Mouse (Mus musculus): ENCODE data around the gene Insr. TPM values are rescaled to one million over a fixed set of nuclear protein-coding genes. Genes with fewer than 3 reads are reported as not detected.
"Not testable (repeated sequence)": the region's sequence is repeated elsewhere in the genome, so short reads cannot be mapped to it uniquely, and the experiment has no call there.

The Insr gene
- 40.3 and 46.2 TPM in 2 replicates for polyA plus RNA-seq (2014; fragmentation: Nextera tagmentation; extraction: Ambion mirVana)

DNA sequence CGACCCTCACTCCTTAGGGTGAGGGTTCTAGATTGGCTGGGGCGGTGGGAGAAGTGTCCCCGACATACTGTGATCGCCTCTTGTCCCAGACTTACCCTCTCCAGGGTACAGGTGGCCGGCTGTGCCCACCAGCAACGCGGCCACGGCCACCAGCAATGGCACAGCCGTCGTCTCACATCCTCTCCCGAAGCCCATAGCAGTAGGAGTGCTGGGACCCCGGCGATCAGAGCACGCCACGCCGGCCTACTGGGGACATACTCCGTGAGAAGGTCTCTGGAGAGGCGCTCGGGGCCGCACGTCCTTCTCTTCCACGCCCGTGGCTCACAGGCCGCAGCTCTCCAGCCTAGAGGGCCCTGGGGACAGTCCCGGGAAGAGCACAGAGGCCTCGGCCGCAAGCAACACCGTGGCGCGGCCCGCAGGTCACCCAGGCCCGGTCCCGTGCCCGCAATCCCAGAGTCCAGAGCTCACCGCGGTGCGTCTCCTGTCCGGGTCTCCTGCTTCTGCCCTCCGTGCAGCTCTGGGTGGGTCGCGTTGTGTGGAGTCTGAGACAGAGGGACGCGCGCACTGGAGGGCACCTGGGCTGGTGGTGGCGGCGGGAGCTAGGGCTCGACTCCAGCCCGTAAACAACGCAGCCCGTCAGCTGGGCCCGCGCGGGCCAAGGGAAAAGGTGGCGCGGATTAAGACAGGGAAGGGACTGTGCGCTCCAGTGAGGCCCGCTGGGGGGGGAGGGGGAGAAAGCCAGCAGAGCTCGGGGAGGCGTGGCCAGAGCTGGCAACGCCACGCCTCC lies at the start of gene Insr:
Gene Insr, minus strand, starts transcription at position 684 of the 787 bp plus-strand sequence.
- DNase-seq (ENCODE audit: low spot score): peak; percentile 97
- peak within 1 kb of the TSS; percentile 76 for H3K4me2 ChIP-seq (ENCODE audit: low read depth, low read length, severe bottlenecking)
- H3K9ac ChIP-seq (ENCODE audit: low read length): peak within 1 kb of the TSS; percentile 90
- no peaks in the 10 kb centered on the region for H3K27me3 ChIP-seq (ENCODE audit: control insufficient read depth, insufficient read depth, low read length)
- H3K4me1 ChIP-seq (replicated peaks; ENCODE audit: control insufficient read depth, insufficient read depth, low read length): no peaks in the 10 kb centered on the region
- no peaks in the 10 kb centered on the region for H3K9me3 ChIP-seq (ENCODE audit: control insufficient read depth, low read length)
- peak within 1 kb of the TSS; percentile 55; the same call in 1 of the 2 replicates for H3K27ac ChIP-seq (ENCODE audit: low read depth, low read length)
- peak within 1 kb of the TSS; percentile 82 for H3K4me3 ChIP-seq (ENCODE audit: low read depth, low read length)
- ATAC-seq (replicated peaks; ENCODE audit: low FRiP score): peak; percentile 95
- no peaks in the 10 kb centered on the region for H3K36me3 ChIP-seq (ENCODE audit: control insufficient read depth, insufficient read depth, low read length)
- WGBS: under 1% methylated on average over 51 of the region's 61 CpGs

DNA sequence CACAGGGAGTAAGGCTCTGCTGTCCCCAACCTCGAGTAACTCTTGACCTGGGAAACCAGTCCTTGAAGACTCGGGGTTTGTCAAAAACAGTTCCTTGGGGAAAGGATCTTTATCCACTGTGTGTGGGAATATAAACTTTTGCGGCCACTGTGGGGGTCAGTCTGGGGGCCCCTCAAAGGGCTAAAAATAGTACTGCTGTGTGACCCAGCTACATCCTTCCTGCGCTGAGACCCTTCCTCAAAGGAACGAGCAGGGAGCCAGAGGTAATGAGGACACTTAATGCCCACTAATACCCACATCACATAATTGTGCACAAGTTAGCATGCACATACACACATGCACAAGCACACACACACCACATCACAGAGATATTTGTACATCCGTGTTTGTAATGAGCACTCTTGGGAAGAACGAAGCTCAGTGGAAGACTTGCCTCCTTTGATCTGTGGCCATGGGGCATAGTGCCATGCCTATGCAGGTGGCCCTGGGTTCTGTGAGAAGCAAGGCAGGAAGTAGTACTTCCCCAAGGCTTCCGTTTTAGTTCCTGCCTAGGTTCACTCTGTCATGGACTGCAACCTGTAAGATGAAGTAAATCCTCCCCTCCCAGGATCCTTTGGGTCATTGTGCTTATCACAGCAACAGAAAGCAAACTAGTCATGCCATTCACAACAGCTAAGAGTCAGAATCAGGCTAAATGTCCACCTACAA lies 48.3 kb upstream of the Insr start:
- no peak overlapping the region for H3K4me2 ChIP-seq (ENCODE audit: low read depth, low read length, severe bottlenecking)
- no peak for ATAC-seq (replicated peaks; ENCODE audit: low FRiP score)
- 84% methylated on average over 8 of the region's 8 CpGs for WGBS

DNA sequence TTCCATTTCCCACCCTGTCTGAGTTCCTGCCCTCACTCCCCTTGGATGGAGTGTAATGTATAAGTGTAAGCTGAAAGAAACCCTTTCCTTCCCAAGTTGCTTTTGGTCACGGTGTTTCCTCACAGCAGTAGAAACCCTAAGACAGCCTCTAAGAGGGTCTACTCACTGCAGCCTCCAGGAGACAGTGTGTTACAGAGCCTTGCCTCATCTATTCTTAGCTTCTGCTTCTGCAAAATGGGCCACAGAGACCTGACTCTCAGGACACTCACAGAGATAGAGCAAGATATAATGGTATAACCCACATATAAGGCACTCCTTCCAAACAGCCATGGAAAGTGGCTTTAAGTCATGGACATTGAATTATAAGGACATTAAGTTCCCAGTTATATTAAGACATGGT lies 47.6 kb upstream of the Insr start:
- no peaks in the 10 kb centered on the region for H3K27me3 ChIP-seq (ENCODE audit: control insufficient read depth, insufficient read depth, low read length)
- no peaks in the 10 kb centered on the region for H3K4me1 ChIP-seq (replicated peaks; ENCODE audit: control insufficient read depth, insufficient read depth, low read length)
- ATAC-seq (replicated peaks; ENCODE audit: low FRiP score) (no peak), DNase-seq (ENCODE audit: low spot score) (no peak)
- H3K9ac ChIP-seq (ENCODE audit: low read length): no peak overlapping the region
- no peaks in the 10 kb centered on the region for H3K9me3 ChIP-seq (ENCODE audit: control insufficient read depth, low read length)
- H3K36me3 ChIP-seq (ENCODE audit: control insufficient read depth, insufficient read depth, low read length): no peaks in the 10 kb centered on the region
- WGBS: 77% methylated on average over 1 of the region's 1 CpGs
- H3K4me3 ChIP-seq (ENCODE audit: low read depth, low read length): no peak overlapping the region
- H3K4me2 ChIP-seq (ENCODE audit: low read depth, low read length, severe bottlenecking): no peak overlapping the region
- no peak overlapping the region for H3K27ac ChIP-seq (ENCODE audit: low read depth, low read length)

More for the DNA sequence above, 48.3 kb upstream of the Insr start:
- H3K27me3 ChIP-seq (ENCODE audit: control insufficient read depth, insufficient read depth, low read length): no peaks in the 10 kb centered on the region
- no peaks in the 10 kb centered on the region for H3K9me3 ChIP-seq (ENCODE audit: control insufficient read depth, low read length)
- H3K36me3 ChIP-seq (ENCODE audit: control insufficient read depth, insufficient read depth, low read length): no peaks in the 10 kb centered on the region
- H3K4me1 ChIP-seq (replicated peaks; ENCODE audit: control insufficient read depth, insufficient read depth, low read length): no peaks in the 10 kb centered on the region
- peak; percentile 40 for DNase-seq (ENCODE audit: low spot score)
- H3K4me3 ChIP-seq (ENCODE audit: low read depth, low read length): no peak overlapping the region
- H3K9ac ChIP-seq (ENCODE audit: low read length): no peak overlapping the region
- no peak overlapping the region for H3K27ac ChIP-seq (ENCODE audit: low read depth, low read length)

DNA sequence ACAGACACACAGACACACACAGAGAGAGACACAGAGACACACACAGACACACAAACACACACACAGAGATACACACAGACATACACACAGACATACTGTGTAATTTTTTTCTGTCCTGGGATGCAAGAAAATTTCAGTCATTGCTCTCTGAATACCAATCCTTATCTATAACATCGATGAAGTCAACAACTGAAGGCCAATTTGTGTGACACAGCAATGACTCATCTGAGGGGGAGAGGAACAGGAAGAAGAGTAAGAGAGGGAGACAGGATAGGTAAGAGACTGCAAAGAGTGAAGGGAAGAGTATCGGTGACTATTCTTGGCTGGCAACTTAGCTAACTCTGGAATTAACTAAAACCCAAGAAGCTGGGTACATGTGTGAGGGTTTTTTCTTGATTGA lies 44.8 kb upstream of the Insr start:
- Histone ChIP-seq H3K9ac (ENCODE audit: low read length) (no peak overlapping the region), H3K9me3 (ENCODE audit: control insufficient read depth, low read length) (no peaks in the 10 kb centered on the region), H3K4me3 (ENCODE audit: low read depth, low read length) (no peak overlapping the region), H3K4me1 (replicated peaks; ENCODE audit: control insufficient read depth, insufficient read depth, low read length) (no peaks in the 10 kb centered on the region), H3K27me3 (ENCODE audit: control insufficient read depth, insufficient read depth, low read length) (no peaks in the 10 kb centered on the region), H3K27ac (ENCODE audit: low read depth, low read length) (no peak overlapping the region), H3K36me3 (ENCODE audit: control insufficient read depth, insufficient read depth, low read length) (no peaks in the 10 kb centered on the region), H3K4me2 (ENCODE audit: low read depth, low read length, severe bottlenecking) (no peak overlapping the region)
- WGBS: 95% methylated on average over 2 of the region's 2 CpGs
- peak; percentile 4 for DNase-seq (ENCODE audit: low spot score)
- ATAC-seq (replicated peaks; ENCODE audit: low FRiP score): no peak

DNA sequence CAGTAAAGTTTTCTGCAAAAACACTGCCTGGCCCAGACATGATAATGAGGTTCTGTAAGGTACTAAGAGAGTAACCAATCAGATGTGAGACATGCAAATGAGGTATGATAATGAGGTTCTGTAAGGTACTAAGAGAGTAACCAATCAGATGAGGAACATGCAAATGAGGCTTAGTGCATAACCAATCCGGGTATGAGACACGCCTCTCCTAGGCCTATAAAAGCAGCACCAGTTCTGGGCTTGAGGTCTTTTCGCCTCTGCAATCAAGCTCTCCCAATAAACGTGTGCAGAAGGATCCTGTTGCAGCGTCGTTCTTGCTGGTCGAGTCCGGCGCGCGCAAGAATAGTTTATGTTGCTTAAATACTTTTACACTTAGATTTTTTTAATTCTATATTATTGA lies 39.9 kb upstream of the Insr start:
- not testable (repeated sequence) for H3K36me3 ChIP-seq (ENCODE audit: control insufficient read depth, insufficient read depth, low read length); H3K27ac ChIP-seq (ENCODE audit: low read depth, low read length); H3K4me2 ChIP-seq (ENCODE audit: low read depth, low read length, severe bottlenecking); H3K27me3 ChIP-seq (ENCODE audit: control insufficient read depth, insufficient read depth, low read length); H3K4me1 ChIP-seq (replicated peaks; ENCODE audit: control insufficient read depth, insufficient read depth, low read length); H3K4me3 ChIP-seq (ENCODE audit: low read depth, low read length); H3K9me3 ChIP-seq (ENCODE audit: control insufficient read depth, low read length); DNase-seq (ENCODE audit: low spot score); H3K9ac ChIP-seq (ENCODE audit: low read length); ATAC-seq (replicated peaks; ENCODE audit: low FRiP score)
- WGBS: 93% methylated on average over 8 of the region's 11 CpGs

DNA sequence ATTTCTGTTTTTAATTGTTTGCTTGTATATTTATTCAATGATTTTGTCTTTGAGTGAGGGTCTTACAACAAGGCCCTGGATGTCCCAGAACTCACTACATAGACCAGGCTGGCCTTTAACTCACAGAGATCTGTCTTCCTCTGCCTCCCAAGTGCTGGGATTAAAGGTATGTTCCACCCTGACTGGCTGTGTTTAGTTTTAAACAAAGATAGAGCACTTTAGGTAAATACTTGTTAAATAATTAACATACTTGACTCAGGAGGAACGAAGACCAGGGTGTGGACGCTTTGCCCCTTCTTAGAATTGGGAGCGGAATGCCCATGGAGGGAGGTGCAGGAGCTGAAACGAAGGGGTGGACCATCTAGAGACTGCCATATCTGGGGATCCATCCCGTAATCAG lies 37.2 kb upstream of the Insr start:
- Histone ChIP-seq H3K9me3 (ENCODE audit: control insufficient read depth, low read length) (no peaks in the 10 kb centered on the region), H3K4me3 (ENCODE audit: low read depth, low read length) (no peak overlapping the region), H3K4me2 (ENCODE audit: low read depth, low read length, severe bottlenecking) (no peak overlapping the region), H3K4me1 (replicated peaks; ENCODE audit: control insufficient read depth, insufficient read depth, low read length) (no peaks in the 10 kb centered on the region), H3K36me3 (ENCODE audit: control insufficient read depth, insufficient read depth, low read length) (no peaks in the 10 kb centered on the region), H3K27me3 (ENCODE audit: control insufficient read depth, insufficient read depth, low read length) (no peaks in the 10 kb centered on the region), H3K9ac (ENCODE audit: low read length) (no peak overlapping the region), H3K27ac (ENCODE audit: low read depth, low read length) (no peak overlapping the region)
- no peak for ATAC-seq (replicated peaks; ENCODE audit: low FRiP score)
- 93% methylated on average over 5 of the region's 5 CpGs for WGBS
- DNase-seq (ENCODE audit: low spot score): no peak

DNA sequence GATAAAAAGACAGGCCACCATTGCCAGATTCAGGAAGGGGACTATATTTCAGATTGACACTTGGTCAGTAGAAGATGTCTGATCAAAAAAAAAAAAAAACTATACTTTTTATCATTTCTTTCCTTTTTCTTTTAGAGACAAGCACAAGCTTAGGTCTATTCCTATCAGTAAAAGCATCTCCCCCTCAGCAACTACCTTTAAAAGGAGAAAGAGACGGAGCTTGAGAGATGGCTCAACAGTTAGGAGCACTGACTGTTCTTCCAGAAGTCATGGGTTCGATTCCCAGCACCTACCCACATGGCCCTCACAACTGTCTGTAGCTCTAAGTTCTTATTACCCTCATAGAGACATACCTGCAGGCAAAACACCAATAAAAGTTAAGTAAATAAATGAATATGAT lies 34.9 kb upstream of the Insr start:
- WGBS: 85% methylated on average over 2 of the region's 2 CpGs
- H3K4me1 ChIP-seq (replicated peaks; ENCODE audit: control insufficient read depth, insufficient read depth, low read length): no peaks in the 10 kb centered on the region
- no peak for ATAC-seq (replicated peaks; ENCODE audit: low FRiP score)
- no peaks in the 10 kb centered on the region for H3K36me3 ChIP-seq (ENCODE audit: control insufficient read depth, insufficient read depth, low read length)
- H3K4me3 ChIP-seq (ENCODE audit: low read depth, low read length): no peak overlapping the region
- no peaks in the 10 kb centered on the region for H3K27me3 ChIP-seq (ENCODE audit: control insufficient read depth, insufficient read depth, low read length)
- no peak overlapping the region for H3K9ac ChIP-seq (ENCODE audit: low read length)
- no peaks in the 10 kb centered on the region for H3K9me3 ChIP-seq (ENCODE audit: control insufficient read depth, low read length)
- H3K4me2 ChIP-seq (ENCODE audit: low read depth, low read length, severe bottlenecking): no peak overlapping the region
- H3K27ac ChIP-seq (ENCODE audit: low read depth, low read length): no peak overlapping the region
- DNase-seq (ENCODE audit: low spot score): no peak

DNA sequence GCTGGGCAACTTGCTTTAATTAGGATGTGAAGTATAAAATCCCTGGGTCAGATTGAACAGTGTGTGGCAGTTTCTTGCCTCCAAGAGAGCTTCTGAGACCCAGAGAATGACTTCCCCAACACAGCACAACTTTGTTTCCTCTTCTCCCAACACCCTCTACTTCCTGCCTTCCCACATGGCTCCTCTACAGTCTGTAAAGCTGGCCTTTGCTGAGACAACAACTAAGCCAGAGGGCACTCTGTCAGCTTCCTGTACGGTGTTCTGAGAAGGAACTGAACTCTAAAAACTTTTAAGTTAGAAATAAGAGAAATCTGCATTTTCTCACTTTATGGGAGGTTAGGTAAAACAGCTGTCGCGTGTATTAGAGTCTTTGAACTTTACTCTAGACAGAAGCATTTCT lies 34.4 kb upstream of the Insr start:
- H3K4me2 ChIP-seq (ENCODE audit: low read depth, low read length, severe bottlenecking): no peak overlapping the region
- 75% methylated on average over 3 of the region's 3 CpGs for WGBS
- H3K27ac ChIP-seq (ENCODE audit: low read depth, low read length): no peak overlapping the region
- no peak overlapping the region for H3K9ac ChIP-seq (ENCODE audit: low read length)
- no peaks in the 10 kb centered on the region for H3K27me3 ChIP-seq (ENCODE audit: control insufficient read depth, insufficient read depth, low read length)
- no peak overlapping the region for H3K4me3 ChIP-seq (ENCODE audit: low read depth, low read length)
- H3K36me3 ChIP-seq (ENCODE audit: control insufficient read depth, insufficient read depth, low read length): no peaks in the 10 kb centered on the region
- no peaks in the 10 kb centered on the region for H3K9me3 ChIP-seq (ENCODE audit: control insufficient read depth, low read length)
- DNase-seq (ENCODE audit: low spot score) (no peak), ATAC-seq (replicated peaks; ENCODE audit: low FRiP score) (no peak)
- no peaks in the 10 kb centered on the region for H3K4me1 ChIP-seq (replicated peaks; ENCODE audit: control insufficient read depth, insufficient read depth, low read length)
